Mouse (Mus musculus) midbrain, embryonic 10.5 days (tissue): ENCODE measurements around the gene Asf1a. TPM values are rescaled to one million over a fixed set of nuclear protein-coding genes. Genes with fewer than 3 reads are reported as not detected.
A peak's percentile ranks its signal among the peaks of the same experiment; 100 is the strongest.
"Not testable (repeated sequence)": the region's sequence is repeated elsewhere in the genome, so short reads cannot be mapped to it uniquely, and the experiment has no call there.

Experiments
- DNase-seq: peaks from one replicate; pipeline ENCODE4 v3.0.0-alpha.2; 2017; ENCODE audit warnings: low spot score
- H3K27ac ChIP-seq: fragments of 300-500 bp; sonication (generic); replicated peaks from 2 replicates; pipeline ENCODE4 v1.5.1; 2016; ENCODE audit warnings: mild to moderate bottlenecking
- H3K27me3 ChIP-seq: fragments of 300-500 bp; sonication (generic); 2 replicates; pipeline ENCODE4 v1.6.1; 2016; ENCODE audit warnings: low read depth, mild to moderate bottlenecking; ENCODE audit not compliant: poor library complexity, severe bottlenecking
- H3K36me3 ChIP-seq: fragments of 300-500 bp; sonication (generic); 2 replicates; pipeline ENCODE4 v1.6.1; 2016; ENCODE audit warnings: mild to moderate bottlenecking, moderate library complexity
- H3K4me1 ChIP-seq: fragments of 300-500 bp; sonication (generic); 2 replicates; pipeline ENCODE4 v1.6.1; 2016
- H3K4me3 ChIP-seq: fragments of 300-500 bp; sonication (generic); 2 replicates; pipeline ENCODE4 v1.5.1; 2016; ENCODE audit warnings: mild to moderate bottlenecking, moderate library complexity
- H3K9me3 ChIP-seq: fragments of 300-500 bp; sonication (generic); replicated peaks from 2 replicates; pipeline ENCODE4 v1.6.1; 2016; ENCODE audit warnings: mild to moderate bottlenecking
- WGBS: fragments of 180-500 bp; shearing (Covaris S2); methylation state at CpG from one replicate; pipeline ENCODE4 v1.1.7; 2016; 5-methylcytosine and 5-hydroxymethylcytosine counted together
- polyA plus RNA-seq: library from polyadenylated mRNA; unstranded; fragments of >200 nt; fragmentation: Nextera tagmentation; extraction: Ambion mirVana; gene quantifications from 2 replicates; pipeline ENCODE4 v1.2.1, GENCODE M21; 2016

Gene Asf1a
- polyA plus RNA-seq, 1 experiment from 2014 or later: 167 TPM

GRCm38 (mm10) chr10:53608274-53608673 lies 11.7 kb downstream of the Asf1a start:
- no peaks in the 10 kb centered on the region for H3K27me3 ChIP-seq
- H3K9me3 ChIP-seq: no peaks in the 10 kb centered on the region
- no peak overlapping the region for H3K27ac ChIP-seq
- peaks cover 98% of the 10 kb centered on the region for H3K36me3 ChIP-seq
- DNase-seq: no peak
- WGBS: 91% methylated on average over 2 of the region's 2 CpGs
- no peaks in the 10 kb centered on the region for H3K4me1 ChIP-seq
- H3K4me3 ChIP-seq: no peak overlapping the region

DNA sequence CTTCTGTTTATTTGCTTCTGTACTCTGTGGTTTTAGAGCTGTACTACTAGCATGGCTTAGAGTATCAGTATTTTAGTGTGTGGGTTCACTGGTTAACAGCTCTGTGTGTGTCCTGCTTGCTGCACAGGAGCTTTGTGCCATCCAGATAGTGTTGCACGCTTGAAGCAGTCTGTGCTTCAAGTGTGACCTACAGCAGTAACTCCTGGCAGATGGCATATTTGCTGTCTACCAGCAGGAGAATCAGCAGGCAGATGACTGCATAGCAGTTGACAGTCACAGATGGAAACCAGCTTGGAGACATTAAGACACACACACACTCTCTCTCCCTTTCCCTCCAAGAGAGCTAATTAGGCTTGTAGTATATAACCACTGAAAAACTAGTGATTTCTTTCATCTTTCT lies 15.6 kb downstream of the Asf1a start:
- H3K27me3 ChIP-seq: no peaks in the 10 kb centered on the region
- H3K4me1 ChIP-seq: no peaks in the 10 kb centered on the region
- WGBS: 93% methylated on average over 1 of the region's 1 CpGs
- DNase-seq: no peak
- no peaks in the 10 kb centered on the region for H3K9me3 ChIP-seq
- peaks cover 98% of the 10 kb centered on the region for H3K36me3 ChIP-seq
- no peak overlapping the region for H3K4me3 ChIP-seq
- no peak overlapping the region for H3K27ac ChIP-seq

DNA sequence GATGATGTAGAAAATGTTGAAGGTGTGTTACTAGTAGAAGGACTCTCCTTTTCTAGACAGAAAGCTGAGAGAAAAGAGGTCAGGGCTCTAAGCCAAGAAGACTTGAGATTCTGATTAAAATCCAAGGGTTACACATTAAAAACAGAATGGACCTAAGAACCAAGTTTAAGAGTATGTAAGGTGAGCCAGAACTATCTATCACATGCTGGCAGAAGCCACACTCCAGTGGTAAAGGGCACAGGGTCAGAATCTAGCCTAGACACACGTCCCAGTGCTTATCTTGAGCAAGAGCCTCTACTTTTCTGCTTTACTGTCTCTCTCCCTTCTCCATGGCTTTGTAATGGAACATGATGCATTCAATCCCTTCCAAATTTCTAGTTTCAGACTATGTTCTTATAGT lies 17.4 kb downstream of the Asf1a start:
- WGBS: 91% methylated on average over 1 of the region's 1 CpGs
- Histone ChIP-seq H3K27me3 (no peaks in the 10 kb centered on the region), H3K9me3 (no peaks in the 10 kb centered on the region), H3K27ac (no peak overlapping the region), H3K4me3 (no peak overlapping the region), H3K4me1 (no peaks in the 10 kb centered on the region), H3K36me3 (peaks cover 90% of the 10 kb centered on the region)
- no peak for DNase-seq

DNA sequence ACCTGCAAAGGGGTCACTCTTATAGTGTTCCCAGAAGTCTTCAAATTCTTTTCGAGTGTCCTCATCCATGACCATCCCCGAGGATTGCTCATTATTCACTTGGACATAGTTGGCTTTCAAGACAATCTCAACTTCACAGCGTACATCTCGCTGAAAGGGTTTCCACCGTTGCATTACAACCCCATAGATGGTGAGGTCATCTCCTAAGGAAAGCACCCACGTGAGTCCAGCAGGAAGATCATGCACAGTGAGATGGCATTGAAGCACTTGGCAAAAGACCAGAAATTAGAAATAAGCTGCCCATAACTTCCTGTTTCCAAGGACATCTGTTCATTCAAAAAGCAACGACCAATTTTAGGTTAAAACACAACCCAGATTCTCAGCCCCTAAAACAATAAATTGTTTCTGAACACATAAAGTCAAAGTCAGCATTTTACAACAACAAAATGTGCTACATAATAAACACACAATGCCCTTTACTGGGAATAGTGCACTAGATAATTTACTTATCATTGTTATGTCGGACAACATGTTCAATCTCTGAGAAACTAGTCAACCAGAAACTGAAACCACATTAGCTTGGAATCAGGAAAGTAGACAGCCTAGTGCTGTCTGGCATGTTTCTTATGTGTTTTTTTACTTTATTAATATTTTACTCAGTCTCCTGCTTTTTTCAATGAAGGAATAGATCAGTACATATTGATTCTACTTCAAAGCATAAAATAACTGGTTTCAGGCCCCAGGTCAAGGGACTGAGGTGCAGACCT lies 19.5 kb downstream of the Asf1a start:
- H3K4me1 ChIP-seq: no peaks in the 10 kb centered on the region
- WGBS: 90% methylated on average over 8 of the region's 8 CpGs
- no peaks in the 10 kb centered on the region for H3K27me3 ChIP-seq
- DNase-seq: no peak
- no peak overlapping the region for H3K4me3 ChIP-seq
- H3K36me3 ChIP-seq: peaks cover 91% of the 10 kb centered on the region
- H3K27ac ChIP-seq: no peak overlapping the region
- H3K9me3 ChIP-seq: no peaks in the 10 kb centered on the region

- Histone ChIP-seq H3K4me1 (peaks cover 14% of the 10 kb centered on the region), H3K27ac (peak overlapping the region; percentile 97), H3K9me3 (no peaks in the 10 kb centered on the region), H3K27me3 (no peaks in the 10 kb centered on the region), H3K36me3 (peaks cover 16% of the 10 kb centered on the region), H3K4me3 (peak overlapping the region; percentile 78)
- DNase-seq: peak; percentile 88
- WGBS: under 1% methylated on average over 67 of the region's 67 CpGs
These were observed 32.8 kb downstream of the Asf1a start for GRCm38 (mm10) chr10:53629247-53629917.

- Histone ChIP-seq H3K36me3 (peaks cover 11% of the 10 kb centered on the region), H3K9me3 (no peaks in the 10 kb centered on the region), H3K27me3 (no peaks in the 10 kb centered on the region), H3K27ac (peak overlapping the region; percentile 97), H3K4me3 (peak overlapping the region; percentile 78), H3K4me1 (peaks cover 14% of the 10 kb centered on the region)
- under 1% methylated on average over 35 of the region's 35 CpGs for WGBS
- peak; percentile 99 for DNase-seq
These were observed 33.3 kb downstream of the Asf1a start for GRCm38 (mm10) chr10:53629918-53630250.

GRCm38 (mm10) chr10:53630339-53630738 lies 33.8 kb downstream of the Asf1a start, which contains the start of gene Mcm9:
Mcm9 (minus strand) TSS chr10:53630439.
- H3K27me3 ChIP-seq, H3K36me3 ChIP-seq, H3K9me3 ChIP-seq, DNase-seq: not testable (repeated sequence)
- H3K27ac ChIP-seq: peak within 1 kb of the TSS; percentile 97
- 61% methylated on average over 10 of the region's 10 CpGs for WGBS
- peak within 1 kb of the TSS; percentile 78 for H3K4me3 ChIP-seq
- H3K4me1 ChIP-seq: peaks cover 14% of the 10 kb centered on the region

DNA sequence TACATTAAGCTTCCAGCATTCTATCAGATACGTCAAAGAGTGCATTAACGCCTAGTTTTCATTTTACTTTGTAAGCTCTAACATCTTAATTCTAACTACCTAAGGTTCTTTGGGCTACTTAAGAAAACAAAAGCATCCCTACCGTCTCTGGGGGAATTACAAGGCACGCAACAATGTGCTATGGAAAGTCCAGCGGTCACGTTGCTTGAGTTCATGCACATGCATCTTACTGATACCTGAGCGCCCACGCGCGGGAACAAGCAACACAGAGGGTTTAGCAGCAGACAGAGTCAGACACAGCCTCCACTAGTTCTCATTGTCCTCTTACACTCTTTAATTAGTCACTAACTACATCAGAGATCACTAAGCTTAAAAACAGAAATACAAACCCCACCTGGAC lies 37.6 kb downstream of the Asf1a start:
- no peaks in the 10 kb centered on the region for H3K9me3 ChIP-seq
- no peak for DNase-seq
- H3K4me3 ChIP-seq: no peak overlapping the region
- 78% methylated on average over 10 of the region's 10 CpGs for WGBS
- no peaks in the 10 kb centered on the region for H3K27me3 ChIP-seq
- no peaks in the 10 kb centered on the region for H3K36me3 ChIP-seq
- H3K4me1 ChIP-seq: no peaks in the 10 kb centered on the region
- H3K27ac ChIP-seq: no peak overlapping the region

- no peaks in the 10 kb centered on the region for H3K9me3 ChIP-seq
- no peaks in the 10 kb centered on the region for H3K4me1 ChIP-seq
- no peaks in the 10 kb centered on the region for H3K36me3 ChIP-seq
- no peak overlapping the region for H3K27ac ChIP-seq
- DNase-seq: no peak
- no peak overlapping the region for H3K4me3 ChIP-seq
- WGBS: 89% methylated on average over 13 of the region's 13 CpGs
- H3K27me3 ChIP-seq: no peaks in the 10 kb centered on the region
These were observed 38.9 kb downstream of the Asf1a start for GRCm38 (mm10) chr10:53635246-53635971.

DNA sequence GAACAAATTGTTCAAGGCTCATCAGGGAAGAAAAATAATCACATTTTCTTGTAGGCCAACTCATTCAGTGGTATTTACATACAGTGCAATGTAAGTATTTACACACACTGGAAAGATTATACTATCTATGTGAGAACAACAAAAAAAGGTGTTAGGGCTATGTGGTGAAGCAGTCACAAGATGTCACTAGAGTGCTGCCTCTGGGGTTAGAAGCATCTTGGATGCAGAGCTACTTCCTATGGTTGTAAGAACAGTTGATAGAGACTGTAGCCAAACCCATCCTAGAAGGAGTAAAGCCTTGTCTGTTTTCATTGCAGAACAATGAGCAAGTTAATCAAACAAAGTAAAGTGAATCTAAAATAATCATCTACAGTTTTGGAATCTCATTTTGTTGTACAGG lies 45.0 kb downstream of the Asf1a start:
- H3K9me3 ChIP-seq: no peaks in the 10 kb centered on the region
- H3K27me3 ChIP-seq: no peaks in the 10 kb centered on the region
- no peak for DNase-seq
- H3K36me3 ChIP-seq: no peaks in the 10 kb centered on the region
- no peak overlapping the region for H3K4me3 ChIP-seq
- no peaks in the 10 kb centered on the region for H3K4me1 ChIP-seq
- no peak overlapping the region for H3K27ac ChIP-seq

- 87% methylated on average over 2 of the region's 2 CpGs for WGBS
- Histone ChIP-seq H3K27ac (no peak overlapping the region), H3K4me3 (no peak overlapping the region), H3K9me3 (no peaks in the 10 kb centered on the region), H3K4me1 (no peaks in the 10 kb centered on the region), H3K27me3 (no peaks in the 10 kb centered on the region), H3K36me3 (peaks cover 3% of the 10 kb centered on the region; the same call in 1 of the 2 replicates)
- no peak for DNase-seq
These were observed 54.1 kb downstream of the Asf1a start for GRCm38 (mm10) chr10:53650683-53651082.

GRCm38 (mm10) chr10:53654239-53654638 lies 57.7 kb downstream of the Asf1a start:
- H3K4me1 ChIP-seq, H3K4me3 ChIP-seq, H3K36me3 ChIP-seq, H3K27me3 ChIP-seq, H3K27ac ChIP-seq, DNase-seq, H3K9me3 ChIP-seq: not testable (repeated sequence)
- WGBS: 89% methylated on average over 5 of the region's 5 CpGs
